Mouse (Mus musculus) bone marrow, adult 2 months (tissue): ENCODE data around the gene Ccnf.

Experiments used
- CTCF ChIP-seq: fragments of 200-500 bp; IDR thresholded peaks from 2 replicates; pipeline ENCODE4 v1.5.1; 2011; ENCODE audit warnings: low read length, control low read depth; ENCODE audit not compliant: control insufficient read depth, insufficient read depth
- POLR2A ChIP-seq: fragments of 200-500 bp; IDR thresholded peaks from 2 replicates; pipeline ENCODE4 v1.6.1; 2011; ENCODE audit warnings: low read depth, mild to moderate bottlenecking, control low read depth, low read length, borderline replicate concordance; ENCODE audit not compliant: control insufficient read depth

- TF ChIP-seq CTCF (no peak), POLR2A (no peak)
Observed at GRCm38 (mm10) chr17:24193769-24194168, 57.5 kb downstream of the Ccnf start.
